Mouse (Mus musculus) CH12.LX (cell line): ENCODE data around the gene Golim4.

Source experiments
- CTCF ChIP-seq, 2 experiments: IDR thresholded peaks in 1 of 2; conservative IDR thresholded peaks in 1 of 2; 2 replicates each; pipeline ENCODE4 v1.5.1; 2011 to 2012; ENCODE audit warnings: low read depth in 2 of 2, low read length in 2 of 2, improper control_type of control experiment in 1 of 2, inconsistent platforms in 1 of 2, mild to moderate bottlenecking in 1 of 2, moderate library complexity in 1 of 2
- E2F4 ChIP-seq: IDR thresholded peaks from 2 replicates; pipeline ENCODE4 v1.6.1; 2011; ENCODE audit warnings: low read depth, low read length, improper control_type of control experiment; ENCODE audit not compliant: insufficient replicate concordance
- ELF1 ChIP-seq: IDR thresholded peaks from 2 replicates; pipeline ENCODE4 v1.6.1; 2014; ENCODE audit warnings: low read depth, mild to moderate bottlenecking, inconsistent platforms, low read length, improper control_type of control experiment
- MAZ ChIP-seq: IDR thresholded peaks from 2 replicates; pipeline ENCODE4 v1.6.1; 2012; ENCODE audit warnings: low read depth, mild to moderate bottlenecking, inconsistent platforms, low read length, improper control_type of control experiment, moderate library complexity
- MXI1 ChIP-seq: IDR thresholded peaks from 2 replicates; pipeline ENCODE4 v1.6.1; 2011; ENCODE audit warnings: mild to moderate bottlenecking, low read depth, low read length, improper control_type of control experiment
- NELFE ChIP-seq: IDR thresholded peaks from 2 replicates; pipeline ENCODE4 v1.6.1; 2011; ENCODE audit warnings: low read depth, low read length, improper control_type of control experiment
- POLR2A ChIP-seq: IDR thresholded peaks from 2 replicates; pipeline ENCODE4 v1.6.1; 2011; ENCODE audit warnings: low read depth, mild to moderate bottlenecking, improper control_type of control experiment, low read length
- POLR2AphosphoS2 ChIP-seq: IDR thresholded peaks from 2 replicates; pipeline ENCODE4 v1.6.1; 2011; ENCODE audit warnings: low read depth, low read length, improper control_type of control experiment
- RAD21 ChIP-seq: IDR thresholded peaks from 2 replicates; pipeline ENCODE4 v1.6.1; 2011; ENCODE audit warnings: low read depth, mild to moderate bottlenecking, low read length, improper control_type of control experiment, moderate library complexity
- RCOR1 ChIP-seq: conservative IDR thresholded peaks from 2 replicates; pipeline ENCODE4 v1.6.1; 2012; ENCODE audit warnings: low read depth, mild to moderate bottlenecking, inconsistent platforms, low read length, improper control_type of control experiment
- SIN3A ChIP-seq: IDR thresholded peaks from 2 replicates; pipeline ENCODE4 v1.6.1; 2012; ENCODE audit warnings: low read length, improper control_type of control experiment, inconsistent platforms
- SMC3 ChIP-seq: IDR thresholded peaks from 2 replicates; pipeline ENCODE4 v1.6.1; 2011; ENCODE audit warnings: low read depth, low read length, improper control_type of control experiment
- USF1 ChIP-seq: IDR thresholded peaks from 2 replicates; pipeline ENCODE4 v1.6.1; 2014; ENCODE audit warnings: low read depth, mild to moderate bottlenecking, inconsistent platforms, low read length, improper control_type of control experiment
- ZC3H11A ChIP-seq: IDR thresholded peaks from 2 replicates; pipeline ENCODE4 v1.6.1; 2012; ENCODE audit warnings: low read depth, mild to moderate bottlenecking, inconsistent platforms, low read length, improper control_type of control experiment

- TF ChIP-seq CTCF (conservative IDR thresholded peaks at IDR 0.05 in 1 of 2, IDR thresholded peaks at IDR 0.05 in 1 of 2; ENCODE audit: low read depth in 2 of 2, low read length in 2 of 2) (peak in 1 of 2 experiments; percentile 67; a peak in 2 of 4 replicates), MAZ (no peak), SIN3A (no peak), POLR2A (no peak), POLR2AphosphoS2 (no peak), USF1 (no peak), RAD21 (peak; percentile 56), SMC3 (peak; percentile 48), MXI1 (no peak), ZC3H11A (no peak), ELF1 (no peak), NELFE (no peak), E2F4 (no peak), RCOR1 (no peak)
Observed at GRCm38 (mm10) chr3:75901903-75902598, 54.7 kb downstream of the Golim4 start.
